In genomic region chr17:6674297-6674696, GRCm38 (mm10) we compare ENCODE assay signal across 2 mouse cellular contexts. TPM values are rescaled to one million over a fixed set of nuclear protein-coding genes. Genes with fewer than 3 reads are reported as not detected.
"Had no signal": no experiment of that assay in that cellular context is flagged by ENCODE, and none has a peak within 500 bp of the region (broad histone marks: within the 10 kb centered on the region; RNA-seq: fewer than 3 reads in every experiment).

No protein-coding gene starts in this region.

RNA-seq across cellular contexts. Expression of gene Sytl3, which starts 15.4 kb away (rescaled TPM):
- polyA plus RNA-seq: liver, embryonic 11.5 days; midbrain, embryonic 11.5 days had no signal
